9 mouse cellular contexts compared by ENCODE assay signal in the genomic region with DNA sequence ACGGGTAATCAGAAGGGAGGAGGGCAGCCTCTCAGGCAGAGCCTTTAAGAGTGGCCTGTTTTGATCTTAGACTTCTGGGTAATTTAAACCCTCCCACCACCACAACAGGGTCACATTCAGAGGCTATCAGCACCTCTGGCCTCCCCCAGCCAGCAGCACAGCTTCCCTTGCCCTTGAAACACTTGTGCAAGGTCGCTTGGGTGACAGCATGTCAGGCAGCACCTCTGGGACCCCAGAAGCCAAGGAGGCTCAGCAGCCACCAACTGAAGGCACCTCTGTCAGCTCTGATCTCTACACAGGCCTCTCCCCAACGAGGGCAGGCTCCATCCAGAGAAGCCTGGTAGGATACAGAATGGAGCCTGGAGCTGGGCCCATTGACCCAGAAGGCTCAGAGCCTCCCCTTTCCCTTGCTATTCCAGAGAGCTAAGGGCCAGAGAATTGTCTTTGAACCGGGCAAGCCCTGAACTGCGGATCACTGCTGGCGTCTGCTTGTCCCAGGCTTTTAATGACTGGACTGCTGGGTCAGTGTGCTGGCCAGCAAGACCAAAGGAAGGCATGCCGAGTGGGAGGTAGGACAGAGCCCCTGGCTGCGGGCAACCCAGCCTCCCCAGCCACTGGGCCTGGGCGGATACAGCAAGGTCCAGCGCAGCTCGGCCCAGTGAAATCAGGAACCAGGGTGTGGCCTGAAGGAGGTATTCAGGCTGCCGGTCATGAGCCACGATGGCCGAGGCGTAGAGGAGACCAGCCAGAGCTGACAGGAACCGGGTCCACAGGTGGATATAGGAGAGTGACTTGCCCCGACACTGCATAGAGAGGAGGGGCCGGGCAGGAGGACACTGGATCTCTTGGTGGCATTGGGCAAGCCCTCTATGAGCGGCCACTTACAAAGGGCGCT. TPM values are rescaled to one million over a fixed set of nuclear protein-coding genes. Genes with fewer than 3 reads are reported as not detected.
DNase-seq lines count a peak whose midpoint lies in the region; ATAC-seq lines count a peak whose summit lies in the region.
"Had no signal": no experiment of that assay in that cellular context is flagged by ENCODE, and none has a peak within 500 bp of the region (broad histone marks: within the 10 kb centered on the region; RNA-seq: fewer than 3 reads in every experiment).

No protein-coding gene starts in this region.

- H3K4me2 ChIP-seq in hindbrain, embryonic 14.5 days (replicated peaks) = 0 out of 2 replicates have a peak overlapping the region, but pooled peaks have one; percentile 24
- H3K4me2 ChIP-seq in hindbrain, embryonic 11.5 days (replicated peaks; ENCODE audit: low read depth, low read length) = no peak overlapping the region

- no peaks in the 10 kb centered on the region for H3K4me1 ChIP-seq in hindbrain, embryonic 14.5 days (replicated peaks; ENCODE audit: control insufficient read depth, insufficient read depth, low read length)
- no peaks in the 10 kb centered on the region for H3K4me1 ChIP-seq in hindbrain, embryonic 11.5 days (replicated peaks; ENCODE audit: control insufficient read depth, insufficient read depth, low read length)

- no peaks in the 10 kb centered on the region for H3K27me3 ChIP-seq in hindbrain, embryonic 14.5 days (ENCODE audit: control insufficient read depth, insufficient read depth, low read length)
- H3K27me3 ChIP-seq in hindbrain, embryonic 11.5 days (ENCODE audit: control insufficient read depth, insufficient read depth, low read length) = no peaks in the 10 kb centered on the region

- peak; percentile 35; the same call in 1 of the 2 replicates for ATAC-seq in hindbrain, embryonic 14.5 days (ENCODE audit: low FRiP score)
- ATAC-seq in hindbrain, embryonic 11.5 days (ENCODE audit: low FRiP score) = no peak
- no peak for ATAC-seq in erythroid progenitor cell, adult 5-6 weeks (replicated peaks; ENCODE audit: low FRiP score, poor library complexity, severe bottlenecking)

- 65% methylated on average over 20 of the region's 20 CpGs for WGBS in hindbrain, embryonic 14.5 days
- 72% methylated on average over 20 of the region's 20 CpGs for WGBS in hindbrain, embryonic 11.5 days

- H3K9ac ChIP-seq in hindbrain, embryonic 14.5 days = no peak overlapping the region
- no peak overlapping the region for H3K9ac ChIP-seq in hindbrain, embryonic 11.5 days (ENCODE audit: low read depth, low read length)
- H3K9ac ChIP-seq: liver, embryonic 14.5 days had no signal

- H3K36me3 ChIP-seq in hindbrain, embryonic 14.5 days (replicated peaks; ENCODE audit: control insufficient read depth, insufficient read depth) = peaks cover 53% of the 10 kb centered on the region
- H3K36me3 ChIP-seq in hindbrain, embryonic 11.5 days (ENCODE audit: control insufficient read depth, insufficient read depth, low read length) = no peaks in the 10 kb centered on the region

- H3K4me3 ChIP-seq in hindbrain, embryonic 14.5 days (replicated peaks; ENCODE audit: low read length) = no peak overlapping the region
- no peak overlapping the region for H3K4me3 ChIP-seq in hindbrain, embryonic 11.5 days (ENCODE audit: low read depth, low read length)

- no peaks in the 10 kb centered on the region for H3K9me3 ChIP-seq in hindbrain, embryonic 14.5 days (ENCODE audit: control insufficient read depth, low read length)
- no peaks in the 10 kb centered on the region for H3K9me3 ChIP-seq in hindbrain, embryonic 11.5 days (ENCODE audit: control insufficient read depth, low read length)

- no peak overlapping the region for H3K27ac ChIP-seq in hindbrain, embryonic 14.5 days
- no peak overlapping the region for H3K27ac ChIP-seq in hindbrain, embryonic 11.5 days (ENCODE audit: low read depth, low read length)
- H3K27ac ChIP-seq: liver, embryonic 14.5 days had no signal

- DNase-seq in hindbrain, embryonic 14.5 days (ENCODE audit: low spot score) = no peak
- DNase-seq in hindbrain, embryonic 11.5 days (ENCODE audit: low spot score) = no peak
- DNase-seq in right cerebral cortex, postnatal 10 days (ENCODE audit: low spot score in 2 of 2) = peak; percentile 67 to 78
- DNase-seq in right cerebral cortex, postnatal 25 days = no peak
- peak; percentile 33 for DNase-seq in kidney, postnatal 14 days
- DNase-seq in spleen, postnatal 4 days (ENCODE audit: low spot score in 2 of 2) = no peak
- no peak for DNase-seq in gastrocnemius, postnatal 10 days

RNA-seq across cellular contexts. Expression of gene Tmem44, which starts 10.3 kb away (rescaled TPM):
- polyA plus RNA-seq in hindbrain, embryonic 14.5 days (2014; fragmentation: Nextera tagmentation; extraction: Ambion mirVana) = 63.9 and 76.4 TPM in 2 replicates
- polyA plus RNA-seq in hindbrain, embryonic 11.5 days (2014; fragmentation: Nextera tagmentation; extraction: Ambion mirVana) = 30.9 and 32.0 TPM in 2 replicates
- 0.42 TPM in 1 of 2 replicates, not detected in the other for total RNA-seq in erythroid progenitor cell, adult 5-6 weeks (2015; ENCODE audit: low replicate concordance)
- 5.3 TPM in 1 of 2 replicates, not detected in the other for total RNA-seq in erythroid progenitor cell, adult 5-6 weeks (2017; ENCODE audit: low replicate concordance)
- total RNA-seq in gastrocnemius, postnatal 10 days (2021) = 1 to 10 TPM; 5.3 to 8.7 TPM

RNA-seq across cellular contexts. Expression of gene Lsg1, which starts 47.0 kb away (rescaled TPM):
- polyA plus RNA-seq in hindbrain, embryonic 14.5 days (2014; fragmentation: Nextera tagmentation; extraction: Ambion mirVana) = 44.3 and 50.0 TPM in 2 replicates
- 73.4 and 85.1 TPM in 2 replicates for polyA plus RNA-seq in hindbrain, embryonic 11.5 days (2014; fragmentation: Nextera tagmentation; extraction: Ambion mirVana)
- 15.9 and 23.1 TPM in 2 replicates for total RNA-seq in erythroid progenitor cell, adult 5-6 weeks (2015; ENCODE audit: low replicate concordance)
- 28.4 and 39.0 TPM in 2 replicates for total RNA-seq in erythroid progenitor cell, adult 5-6 weeks (2017; ENCODE audit: low replicate concordance)
- 10 to 100 TPM; 20.6 to 21.8 TPM for total RNA-seq in gastrocnemius, postnatal 10 days (2021)

RNA-seq across cellular contexts. Expression of gene Fam43a, which starts 59.2 kb away (rescaled TPM):
- polyA plus RNA-seq in hindbrain, embryonic 14.5 days (2014; fragmentation: Nextera tagmentation; extraction: Ambion mirVana) = 10.2 and 10.7 TPM in 2 replicates
- 6.7 TPM in 2 replicates for polyA plus RNA-seq in hindbrain, embryonic 11.5 days (2014; fragmentation: Nextera tagmentation; extraction: Ambion mirVana)
- total RNA-seq in erythroid progenitor cell, adult 5-6 weeks (2015; ENCODE audit: low replicate concordance) = 1.7 and 6.1 TPM in 2 replicates
- 2.1 and 2.2 TPM in 2 replicates for total RNA-seq in erythroid progenitor cell, adult 5-6 weeks (2017; ENCODE audit: low replicate concordance)
- 10 to 100 TPM; 20.5 to 25.0 TPM for total RNA-seq in gastrocnemius, postnatal 10 days (2021)

Comparison
In these comparisons a context has a peak if more than half of its experiments do, and no peak if none do; other contexts are left out.
1. DNase-seq: peak in right cerebral cortex, postnatal 10 days (2 of 2) and kidney, postnatal 14 days (single experiment); none in hindbrain, embryonic 14.5 days (single experiment), hindbrain, embryonic 11.5 days (single experiment), right cerebral cortex, postnatal 25 days (single experiment), spleen, postnatal 4 days (0 of 2) and gastrocnemius, postnatal 10 days (single experiment).